Mouse (Mus musculus) layer of hippocampus, adult 18-20 months (tissue): ENCODE results near the gene Yeats4. TPM values are rescaled to one million over a fixed set of nuclear protein-coding genes. Genes with fewer than 3 reads are reported as not detected.
"Not testable (repeated sequence)": the region's sequence is repeated elsewhere in the genome, so short reads cannot be mapped to it uniquely, and the experiment has no call there.

Experiments
- DNase-seq, 2 experiments: peaks; one replicate each; pipeline ENCODE4 v3.0.0; 2022; ENCODE audit warnings: low spot score in 2 of 2
- long read RNA-seq: library from polyadenylated mRNA; stranded (forward); transcript quantifications from one replicate; pipeline ENCODE4 v2.0.0, GENCODE M21; 2021
- total RNA-seq, 2 experiments: library from RNA; stranded (reverse); gene quantifications; 2 replicates each; pipeline ENCODE4 v1.2.3; 2021

The Yeats4 gene
- total RNA-seq: 10 to 100 TPM; 41.7 to 44.2 TPM
- long read RNA-seq, transcript Yeats4-201 (7 exons, 1,327 nt): major isoform, 18 of 20 reads
- long read RNA-seq, partial matches to known transcripts: 1 of 20 reads
- long read RNA-seq, other reads (novel, unspliced or antisense): 1 of 20 reads

GRCm38 (mm10) chr10:117224102-117224990 is at the start of gene Yeats4:
Gene Yeats4, minus strand, starts transcription at chr10:117224507.
- peak; percentile 92 to 97 for DNase-seq

- DNase-seq: no peak
These were observed 47.7 kb upstream of the Yeats4 start for GRCm38 (mm10) chr10:117272023-117272422.

- DNase-seq: no peak
These were observed 35.6 kb upstream of the Yeats4 start for GRCm38 (mm10) chr10:117259870-117260269.

- no peak for DNase-seq
These were observed 14.3 kb upstream of the Yeats4 start, which contains the start of gene 9530003J23Rik for GRCm38 (mm10) chr10:117238603-117239002. Gene 9530003J23Rik, minus strand, starts transcription at chr10:117238703.

- no peak for DNase-seq
These were observed 11.6 kb upstream of the Yeats4 start for GRCm38 (mm10) chr10:117235866-117236265.

- no peak for DNase-seq
These were observed 10.5 kb upstream of the Yeats4 start for GRCm38 (mm10) chr10:117234825-117235224.

GRCm38 (mm10) chr10:117229826-117230225 is 5.5 kb upstream of the Yeats4 start:
- no peak for DNase-seq

- no peak for DNase-seq
These were observed 1.7 kb upstream of the Yeats4 start for GRCm38 (mm10) chr10:117226002-117226401.

GRCm38 (mm10) chr10:117225094-117225493 is 787 bp upstream of the Yeats4 start:
- no peak for DNase-seq

GRCm38 (mm10) chr10:117223758-117224101 is 577 bp downstream of the Yeats4 start:
- DNase-seq: no peak

- DNase-seq: no peak
These were observed 1.5 kb downstream of the Yeats4 start for GRCm38 (mm10) chr10:117222821-117223220.

- DNase-seq: no peak
These were observed 6.0 kb downstream of the Yeats4 start for GRCm38 (mm10) chr10:117218351-117218750.

- DNase-seq: no peak
These were observed 7.0 kb downstream of the Yeats4 start for GRCm38 (mm10) chr10:117217246-117217840.

GRCm38 (mm10) chr10:117216793-117217192 is 7.5 kb downstream of the Yeats4 start:
- peak in 1 of 2 experiments; percentile 47 for DNase-seq

GRCm38 (mm10) chr10:117216132-117216495 is 8.2 kb downstream of the Yeats4 start:
- DNase-seq: no peak

GRCm38 (mm10) chr10:117215409-117216131 is 8.7 kb downstream of the Yeats4 start:
- DNase-seq: no peak

- no peak for DNase-seq
These were observed 13.3 kb downstream of the Yeats4 start for GRCm38 (mm10) chr10:117211023-117211422.

- peak in 1 of 2 experiments; percentile 64 for DNase-seq
These were observed 14.8 kb downstream of the Yeats4 start for GRCm38 (mm10) chr10:117209469-117209938.

GRCm38 (mm10) chr10:117208787-117209186 is 15.5 kb downstream of the Yeats4 start:
- not testable (repeated sequence) for DNase-seq

- DNase-seq: no peak
These were observed 16.1 kb downstream of the Yeats4 start for GRCm38 (mm10) chr10:117208221-117208620.

GRCm38 (mm10) chr10:117206070-117206469 is 18.2 kb downstream of the Yeats4 start:
- no peak for DNase-seq
